Mouse (Mus musculus): Measurements from ENCODE around the gene Atg7.
"Not testable (repeated sequence)": the region's sequence is repeated elsewhere in the genome, so short reads cannot be mapped to it uniquely, and the experiment has no call there.

Gene Atg7

DNA sequence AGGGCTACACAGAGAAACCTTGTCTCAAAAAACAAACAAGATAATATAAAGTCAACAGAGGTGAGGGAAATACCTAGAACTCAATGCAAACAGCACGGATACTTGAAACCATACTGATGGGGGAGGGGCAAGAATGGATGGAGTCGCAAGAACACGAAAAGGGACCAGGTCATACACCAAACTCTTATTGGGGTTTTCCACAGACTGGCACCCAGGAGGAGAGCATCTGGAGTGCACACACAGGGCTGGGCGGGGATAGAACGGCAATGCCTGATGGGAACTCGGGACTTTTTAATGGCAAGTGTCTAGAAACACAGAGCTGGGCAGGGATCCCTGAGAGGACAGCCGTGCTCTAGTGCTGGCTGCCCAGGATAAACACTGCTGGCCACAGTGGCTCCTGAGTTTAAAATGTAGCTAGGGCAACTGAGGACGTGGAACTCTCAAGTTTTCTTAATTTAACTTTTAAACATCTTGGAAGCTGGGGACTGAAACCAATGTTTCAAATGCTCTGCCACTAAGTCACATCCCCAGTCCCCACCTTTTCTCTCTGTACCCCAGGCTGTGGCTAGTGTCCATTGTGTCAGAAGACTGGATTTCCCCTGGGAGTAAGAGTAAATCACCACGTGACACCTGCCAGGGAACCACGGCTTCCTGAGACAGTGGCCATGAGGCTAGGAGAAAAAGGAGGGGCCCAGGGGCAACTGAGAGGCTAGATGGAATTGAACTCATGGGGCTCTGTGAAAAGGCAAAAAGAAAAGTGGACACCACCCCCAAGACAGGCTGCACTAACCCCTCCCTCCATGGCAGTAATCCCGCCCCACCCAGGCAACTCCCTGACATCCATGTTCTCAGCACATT lies 243.8 kb downstream of the Atg7 start:
- peak; percentile 56 for DNase-seq

DNA sequence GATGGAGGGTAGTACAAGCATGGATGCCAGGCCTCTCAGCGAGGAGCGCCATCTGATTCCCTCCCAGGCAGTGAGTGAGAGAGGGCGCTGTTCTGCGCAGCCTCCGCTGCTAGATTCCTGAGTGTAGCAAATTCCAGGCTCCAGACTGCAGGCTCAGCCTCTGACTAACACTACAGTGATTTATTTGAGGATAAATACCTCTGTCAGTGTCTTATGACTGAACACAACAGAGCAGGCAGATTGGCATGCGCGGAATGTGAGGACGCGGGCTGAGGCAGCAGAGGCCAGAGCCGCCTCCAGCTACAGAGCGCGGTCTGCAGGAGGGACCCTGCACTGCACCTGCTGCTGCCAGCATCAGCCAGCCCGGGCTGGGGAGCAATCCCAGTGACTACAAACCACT lies 246.0 kb downstream of the Atg7 start:
- DNase-seq: peak; percentile 95

DNA sequence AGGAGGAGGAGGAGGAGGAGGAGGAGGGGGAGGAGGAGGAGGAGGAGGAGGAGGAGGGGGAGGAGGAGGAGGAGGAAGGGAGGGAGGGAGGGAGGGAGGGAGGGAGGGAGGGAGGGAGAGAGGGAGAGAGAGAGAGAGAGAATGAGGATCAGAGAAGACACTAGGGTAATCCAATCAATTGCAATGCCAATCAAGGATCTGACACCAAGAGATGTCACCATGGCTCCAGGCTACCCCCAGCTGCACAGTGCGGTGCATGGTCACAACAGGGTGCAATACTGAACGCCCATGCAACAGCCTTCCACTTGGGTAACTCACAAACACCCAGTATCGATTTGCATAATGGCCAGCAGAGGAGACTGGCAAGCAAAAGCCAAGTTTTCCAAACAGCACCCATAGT lies 247.1 kb downstream of the Atg7 start:
- not testable (repeated sequence) for DNase-seq

DNA sequence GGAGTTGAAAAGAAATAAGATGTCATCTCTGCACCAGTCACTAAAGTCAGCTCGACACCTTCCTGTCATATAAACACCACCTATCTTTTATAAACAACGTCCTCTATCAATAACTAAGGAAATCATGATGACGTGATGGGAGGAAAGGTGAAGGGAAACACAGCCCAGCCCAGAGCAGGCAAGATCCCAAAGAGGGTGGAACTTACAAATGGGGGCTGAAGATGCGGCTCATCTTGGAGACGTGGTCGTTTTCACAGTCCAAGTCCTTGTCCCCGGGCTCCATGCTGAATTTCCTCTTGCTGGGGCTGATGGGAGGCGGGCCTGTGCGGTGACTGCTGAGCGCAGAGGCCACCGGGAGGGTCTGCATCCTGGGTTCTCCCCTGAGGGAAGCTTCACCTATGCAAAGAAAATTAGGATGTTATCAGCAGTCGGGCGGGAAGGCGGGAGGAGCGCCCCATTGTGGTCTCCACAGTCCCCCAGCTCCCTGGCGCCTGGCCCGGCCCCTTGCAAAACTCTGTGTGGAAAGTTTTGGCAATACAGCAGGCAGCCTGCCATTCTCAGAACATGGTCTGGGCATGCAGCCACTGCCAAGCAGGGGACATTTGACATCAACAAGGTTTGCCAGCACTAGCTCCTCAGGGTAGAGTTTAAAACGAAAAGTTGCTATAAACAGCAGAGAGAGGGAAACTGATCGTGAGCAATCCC lies 247.7 kb downstream of the Atg7 start:
- DNase-seq: peak; percentile 92

DNA sequence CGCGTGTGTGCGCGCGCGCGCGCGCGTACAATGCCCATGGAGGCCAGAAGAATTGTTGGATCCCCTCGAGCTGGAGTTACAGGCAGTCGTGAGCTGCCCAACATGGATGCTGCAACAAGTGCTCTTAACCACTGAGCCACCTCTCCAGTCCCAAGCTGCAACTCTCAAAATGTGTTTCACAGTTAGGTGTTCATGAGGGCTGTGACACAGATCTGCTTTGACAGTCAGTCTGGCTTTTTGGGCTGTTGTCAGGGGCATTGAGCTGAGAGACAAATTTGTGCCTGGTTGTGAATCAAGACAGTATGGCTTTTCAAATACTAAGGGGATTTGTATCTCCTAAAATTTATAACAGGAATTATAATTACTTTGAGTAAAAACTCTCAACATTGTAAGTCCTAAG lies 248.4 kb downstream of the Atg7 start:
- no peak for DNase-seq

DNA sequence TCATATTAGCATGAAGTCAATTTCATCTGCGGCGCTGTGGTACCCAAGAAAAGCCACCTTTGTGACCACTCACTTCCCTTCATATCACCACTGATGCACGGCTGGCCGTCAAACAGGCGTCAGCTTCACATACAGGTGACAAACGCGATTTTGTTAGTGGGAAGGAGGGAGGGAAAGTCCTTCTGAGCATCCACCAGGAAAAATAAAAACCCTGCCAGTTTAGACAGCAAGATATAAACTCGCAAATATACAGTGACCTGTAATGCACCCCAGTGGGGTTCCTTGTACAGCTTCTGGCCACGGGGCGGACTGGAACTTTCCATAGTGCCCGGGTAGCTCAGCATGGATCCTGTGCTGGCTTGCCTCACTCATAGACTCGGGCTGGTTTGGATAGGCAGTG lies 248.9 kb downstream of the Atg7 start:
- DNase-seq: peak; percentile 19

DNA sequence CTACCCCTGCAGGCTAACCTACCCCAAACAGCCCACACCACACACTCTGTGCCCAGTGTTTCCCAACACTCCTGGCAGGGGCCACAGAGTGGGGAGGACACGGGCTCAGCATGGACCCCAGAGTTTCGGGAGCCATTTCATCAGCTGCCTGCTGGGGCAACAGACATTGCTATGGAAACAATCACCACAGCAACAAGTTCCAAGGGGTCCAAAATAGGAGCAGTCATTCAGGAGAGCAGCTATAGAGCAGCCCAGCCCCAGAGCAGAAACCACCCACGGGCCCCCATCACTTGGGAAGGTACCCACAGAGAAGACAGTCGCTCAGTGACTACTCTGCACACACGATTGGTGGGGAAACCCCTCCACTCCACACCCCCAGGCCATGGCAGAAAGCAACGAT lies 249.5 kb downstream of the Atg7 start:
- no peak for DNase-seq

DNA sequence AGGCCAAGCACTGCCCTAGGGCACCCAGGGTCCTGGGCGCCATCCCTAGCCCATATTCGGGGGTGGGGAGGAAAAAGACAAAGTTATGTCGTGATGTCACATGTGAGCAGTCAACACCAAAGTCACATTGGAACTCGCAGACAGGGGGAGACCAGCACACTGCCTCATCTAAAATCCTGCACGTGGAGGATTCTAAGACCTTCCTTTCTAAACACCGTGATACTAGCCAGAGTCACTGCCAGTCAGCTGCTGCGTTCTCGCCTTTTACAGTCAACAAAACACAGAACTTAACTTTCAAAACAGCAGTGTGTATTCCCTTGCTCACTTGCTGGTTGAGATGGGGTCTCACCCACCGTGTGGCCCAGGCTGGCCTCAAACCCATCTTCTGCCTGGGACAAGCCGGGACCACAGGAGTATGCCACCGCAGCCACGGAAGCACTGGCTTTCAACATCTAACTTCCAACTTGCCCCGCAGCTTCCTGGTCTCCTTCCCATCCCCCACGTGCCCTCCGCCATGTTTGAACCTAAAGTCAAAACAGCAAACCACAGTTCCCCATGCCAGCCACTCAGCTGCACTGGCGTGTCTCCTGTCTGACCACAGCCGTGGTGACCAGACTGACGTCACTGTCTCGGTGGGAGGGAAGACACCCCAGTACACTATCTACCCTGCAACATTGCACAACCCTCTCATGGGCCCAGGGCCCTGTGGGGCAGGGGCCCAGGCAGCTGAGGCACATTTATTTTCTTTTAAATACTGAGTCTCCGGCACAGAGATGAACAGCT lies 250.7 kb downstream of the Atg7 start:
- DNase-seq: peak; percentile 47

DNA sequence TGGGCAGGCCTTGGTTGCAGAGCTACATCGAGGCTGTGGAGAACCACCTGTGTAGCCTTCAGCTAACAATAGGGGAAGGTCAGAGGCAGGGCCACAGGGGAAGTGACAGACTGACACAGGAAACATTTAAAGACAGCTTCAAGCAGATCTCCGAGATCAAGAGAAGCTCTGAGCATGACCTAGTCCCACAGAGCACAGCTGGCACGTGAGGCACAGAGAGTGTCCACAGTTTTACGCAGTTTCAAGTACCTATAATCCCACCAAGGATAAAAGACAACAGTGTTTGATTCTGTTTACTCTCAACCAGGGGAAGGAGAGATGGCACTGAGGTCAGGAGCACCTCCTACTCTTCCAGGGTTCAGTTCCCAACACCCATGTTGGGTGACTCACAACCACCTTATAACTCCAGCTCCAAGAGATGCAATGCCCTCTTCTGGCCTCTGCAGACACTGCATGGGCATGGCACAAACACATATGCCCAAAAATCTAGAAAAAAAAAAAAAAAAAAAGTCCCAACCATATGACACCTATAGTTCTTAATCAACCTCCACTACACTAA lies 251.7 kb downstream of the Atg7 start:
- DNase-seq: peak; percentile 9

DNA sequence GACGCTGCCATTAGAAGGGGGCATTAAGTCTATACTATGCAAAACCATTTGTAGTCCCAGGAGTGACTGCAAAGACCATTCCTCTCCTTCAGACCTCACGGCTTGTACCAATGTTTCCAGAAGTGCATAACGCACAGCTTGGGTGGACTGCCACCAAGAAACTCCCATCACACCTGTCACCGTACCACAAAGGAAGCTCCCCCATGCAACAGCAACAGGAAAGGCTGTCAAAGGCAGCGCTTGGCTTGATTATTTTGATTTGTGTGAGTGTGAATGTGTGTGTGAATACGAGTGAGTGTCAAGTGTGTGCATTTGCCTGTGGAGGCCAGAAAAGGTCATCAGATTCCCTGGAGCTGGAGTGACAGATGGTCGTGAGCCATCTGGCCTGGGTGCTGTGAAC lies 252.3 kb downstream of the Atg7 start:
- DNase-seq: no peak

DNA sequence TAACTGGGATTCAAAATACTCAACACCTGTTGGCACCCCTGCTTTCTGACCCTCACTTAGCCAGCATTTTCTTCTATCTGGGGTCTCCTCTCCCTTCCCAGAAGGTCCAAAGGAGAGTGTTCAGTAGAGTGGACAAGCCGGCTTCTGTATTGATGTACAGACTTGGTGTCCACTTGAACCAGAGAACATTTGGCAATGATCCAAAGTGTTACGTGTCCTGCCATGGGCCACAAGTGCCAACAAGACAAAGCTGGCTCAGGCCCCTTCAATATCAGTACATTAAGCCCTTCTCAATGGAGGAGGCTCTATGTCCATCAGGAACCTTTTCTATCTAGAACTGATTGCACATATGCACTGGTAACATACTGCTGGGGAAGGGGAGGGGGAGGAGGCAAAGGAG lies 253.4 kb downstream of the Atg7 start:
- DNase-seq: peak; percentile 12

DNA sequence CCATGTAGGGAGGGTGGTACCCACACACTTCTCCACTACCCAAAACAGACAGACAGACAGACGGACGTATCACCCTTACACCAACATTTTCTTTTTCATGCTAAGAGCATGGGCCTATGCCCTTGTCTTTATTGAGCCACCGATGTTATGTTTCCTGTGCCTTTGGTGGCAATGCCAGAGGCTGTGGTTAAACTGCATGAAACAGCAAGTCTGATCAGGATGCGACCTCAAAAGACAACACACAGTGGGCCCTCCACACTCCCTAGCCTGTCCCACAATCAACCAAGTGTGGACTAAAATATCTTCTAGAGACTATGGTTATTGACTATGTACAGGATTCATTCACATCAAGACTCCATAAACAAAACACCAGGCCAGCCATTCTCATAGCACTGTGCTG lies 256.1 kb downstream of the Atg7 start:
- no peak for DNase-seq

DNA sequence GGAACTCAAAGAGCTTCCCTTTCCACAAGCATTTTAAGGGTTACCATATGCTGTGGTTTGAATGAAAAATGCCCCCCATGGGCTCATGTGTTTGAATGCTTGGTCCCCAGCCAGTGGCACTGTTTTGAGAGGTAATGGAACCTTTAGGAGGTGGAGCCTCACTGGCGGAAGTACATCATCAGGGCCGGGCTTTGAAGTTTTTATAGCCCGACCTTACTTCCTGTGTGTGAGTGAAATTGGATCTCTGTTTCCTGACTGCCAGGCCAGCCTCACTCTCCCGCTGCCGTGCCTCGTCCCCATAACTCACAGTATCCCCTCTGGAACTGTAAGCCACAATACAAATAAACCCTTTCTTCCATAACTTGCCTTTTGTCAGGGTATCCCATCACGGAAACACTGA lies 256.8 kb downstream of the Atg7 start:
- no peak for DNase-seq

DNA sequence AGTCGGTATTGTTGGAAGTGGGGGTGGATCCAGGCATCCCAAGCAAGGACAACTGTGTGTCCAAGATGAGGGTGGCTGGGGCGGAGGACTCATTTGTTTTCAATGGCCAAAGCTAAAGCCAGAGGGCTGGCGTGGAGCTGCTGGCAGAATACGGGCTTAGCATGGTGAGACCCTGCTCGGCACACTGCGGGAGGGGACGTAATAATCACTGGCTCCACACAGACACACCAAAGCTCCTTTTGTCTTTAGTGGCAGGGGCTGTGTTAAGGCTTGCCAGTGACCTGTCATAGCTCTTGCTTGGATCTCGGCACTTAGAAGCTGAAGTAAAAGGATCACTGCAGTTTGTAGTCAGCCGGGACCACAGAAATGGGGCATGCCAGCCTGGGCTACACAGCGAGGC lies 257.3 kb downstream of the Atg7 start:
- DNase-seq: no peak

DNA sequence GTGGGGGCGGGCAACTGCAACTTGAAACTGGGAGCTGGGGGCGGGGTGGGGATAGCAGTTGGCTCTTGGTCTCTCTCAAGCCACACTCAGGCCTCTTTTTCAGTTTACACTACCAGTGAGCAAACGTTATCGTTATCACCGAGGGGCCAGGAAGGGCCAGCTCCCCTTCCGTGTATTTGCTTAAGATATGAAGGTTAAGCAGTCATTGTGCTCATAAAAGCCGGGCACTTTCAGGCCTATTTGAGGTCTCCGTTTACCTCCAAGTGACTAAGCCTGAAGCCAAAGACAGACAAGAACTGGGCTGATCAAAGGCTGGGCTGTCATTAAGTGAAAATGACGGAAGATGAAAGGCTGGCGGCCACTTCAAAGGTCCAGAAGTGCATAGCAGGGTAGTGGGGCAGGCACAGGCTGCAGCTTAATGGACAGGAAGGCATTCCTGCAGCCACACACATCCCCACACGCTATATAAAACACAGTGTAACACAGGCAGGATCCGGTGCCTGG lies 258.5 kb downstream of the Atg7 start:
- DNase-seq: peak; percentile 14

DNA sequence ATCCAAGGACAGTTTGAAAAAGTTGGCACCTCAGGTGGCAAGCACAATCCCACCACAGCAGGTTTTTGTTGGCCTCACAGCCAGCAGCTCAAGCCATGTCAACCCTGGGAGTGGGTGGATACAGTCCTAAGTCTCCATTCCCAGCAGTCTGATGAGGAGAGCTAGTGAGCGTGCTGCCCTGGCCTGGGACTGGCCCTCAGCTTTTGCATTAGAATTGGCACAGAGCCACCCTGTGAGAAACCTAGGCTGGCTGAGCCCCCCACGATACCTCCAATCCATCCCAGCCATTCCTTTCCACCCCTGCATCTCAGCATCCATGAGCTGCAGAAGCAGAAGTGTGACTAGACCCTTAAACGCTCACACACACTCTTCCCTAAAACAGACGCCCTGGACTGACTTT lies 259.0 kb downstream of the Atg7 start:
- no peak for DNase-seq

DNA sequence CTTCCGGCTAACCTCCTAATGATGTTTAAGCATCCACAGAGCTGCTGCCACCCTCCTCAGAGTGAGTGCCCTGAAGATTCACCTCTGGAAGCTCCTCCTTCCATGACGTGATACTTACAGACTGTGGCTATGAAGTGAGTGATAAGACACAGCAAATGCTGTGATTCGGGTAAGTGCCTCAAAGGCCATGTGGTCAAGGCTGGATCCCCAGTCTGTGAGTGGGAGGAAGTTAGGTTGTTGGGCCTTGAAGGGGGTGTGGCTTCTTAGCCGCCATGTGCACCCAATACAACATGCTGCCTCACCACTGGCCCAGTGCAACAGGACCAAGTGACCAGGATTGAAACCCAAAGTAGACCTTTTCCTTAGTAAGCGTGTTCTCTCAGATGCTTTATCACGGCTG lies 261.3 kb downstream of the Atg7 start:
- no peak for DNase-seq

DNA sequence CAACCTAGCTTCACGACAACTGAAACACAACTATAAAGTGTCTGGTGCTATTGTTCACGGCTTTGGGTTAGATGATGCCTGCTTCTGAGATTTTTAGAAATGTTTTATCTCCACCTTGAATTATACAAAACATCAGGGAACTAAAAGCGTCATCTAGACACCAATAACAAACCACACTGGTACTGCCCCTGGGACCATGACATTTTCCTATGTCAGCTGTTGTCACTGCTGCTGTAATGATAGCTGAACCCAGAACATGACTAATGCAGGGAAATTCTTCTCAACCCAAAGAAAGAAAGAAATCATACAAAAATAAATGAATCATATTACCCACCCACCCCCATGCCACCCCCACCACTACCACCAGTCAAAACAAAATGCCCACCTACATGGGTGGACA lies 261.9 kb downstream of the Atg7 start:
- DNase-seq: no peak

DNA sequence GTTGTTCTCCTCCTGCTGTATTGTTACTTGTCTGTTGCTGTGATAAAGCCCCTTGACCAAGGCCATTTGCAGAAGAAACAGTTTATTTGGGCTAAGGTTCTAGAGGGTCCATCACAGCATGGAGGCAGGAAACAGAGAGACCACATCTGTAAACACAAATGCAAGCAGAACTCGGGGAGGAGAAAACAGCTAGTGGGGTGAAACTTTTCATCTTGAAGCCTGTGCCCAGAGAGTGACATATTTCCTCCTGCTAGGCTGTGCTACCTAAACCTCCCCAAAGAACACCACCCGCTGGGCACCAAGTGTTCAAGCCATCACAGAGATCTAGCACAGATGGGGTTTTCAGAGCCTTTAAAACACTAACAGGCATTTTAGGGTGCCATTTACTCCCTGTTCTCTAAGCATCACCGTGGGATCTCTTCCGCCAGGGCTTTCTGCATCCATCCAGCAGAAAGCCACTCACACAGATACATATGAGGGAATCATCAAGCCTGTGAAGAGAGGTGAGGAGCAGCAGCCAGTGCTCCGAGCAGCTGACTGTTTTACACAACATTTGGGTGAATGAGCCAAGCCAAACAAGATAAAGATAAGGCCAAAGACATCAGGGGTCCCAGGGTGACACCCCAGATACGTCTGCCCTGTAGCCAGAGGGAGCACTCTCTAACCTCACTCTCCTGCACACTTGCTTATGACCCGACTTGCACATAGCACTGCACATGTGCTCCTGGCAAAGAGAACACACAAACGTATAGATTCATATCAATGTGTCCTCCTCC lies 262.5 kb downstream of the Atg7 start:
- no peak for DNase-seq

DNA sequence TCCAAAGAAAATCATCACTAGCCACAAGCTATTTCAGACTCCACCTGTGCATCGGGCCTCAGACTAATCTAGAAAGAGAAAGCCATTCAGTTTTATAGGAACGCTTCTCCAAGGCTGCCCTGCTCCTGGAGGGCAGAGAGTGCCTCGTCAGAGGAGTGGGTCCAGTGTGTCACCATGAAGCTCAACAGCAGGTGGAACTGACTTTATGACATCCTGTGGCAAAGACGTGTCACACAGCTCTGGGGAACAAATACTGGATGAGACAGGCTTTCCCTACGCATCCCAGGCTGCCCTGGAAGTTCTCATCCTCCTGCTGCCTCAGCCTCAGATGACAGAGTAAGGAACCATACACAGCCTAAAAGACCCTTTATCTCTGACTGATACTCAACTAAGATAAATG lies 263.3 kb downstream of the Atg7 start:
- no peak for DNase-seq

DNA sequence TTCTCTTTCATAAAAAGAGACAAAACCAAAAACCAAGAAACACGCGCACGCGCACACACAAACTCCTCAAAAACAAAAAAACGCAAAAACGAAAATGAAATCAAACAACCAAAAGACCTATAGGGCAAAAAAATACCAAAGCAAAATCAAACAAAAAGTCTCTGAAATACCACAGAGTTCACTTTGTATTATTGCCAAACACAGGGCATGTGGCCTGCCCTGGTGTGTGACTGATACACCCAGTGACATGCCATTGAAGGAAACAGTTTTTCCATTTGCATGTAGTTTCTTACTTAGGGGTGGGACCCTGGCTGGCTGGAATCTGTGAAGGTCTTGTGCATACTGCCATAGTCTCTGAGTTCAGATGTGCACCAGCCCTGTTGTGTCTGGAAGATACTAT lies 264.6 kb downstream of the Atg7 start:
- DNase-seq: no peak

DNA sequence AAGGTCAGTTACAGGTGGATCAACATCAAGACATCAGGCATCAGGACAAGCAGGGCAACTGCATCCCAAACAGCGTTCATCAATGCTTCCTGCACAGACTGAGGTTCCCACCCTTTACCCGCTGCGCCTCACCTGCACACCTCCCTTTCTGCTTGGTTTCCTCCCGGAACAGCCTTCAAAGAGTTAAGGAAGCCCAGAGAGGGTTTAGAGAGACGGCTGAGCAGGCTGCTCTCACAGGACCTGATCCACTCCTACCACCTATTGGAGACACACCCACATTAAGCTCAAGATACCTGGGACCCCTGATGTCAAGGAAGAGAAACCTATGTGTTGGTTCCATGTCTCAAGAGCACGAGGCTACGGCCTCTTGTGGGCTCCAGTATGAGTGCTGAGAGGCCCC lies 266.9 kb downstream of the Atg7 start:
- DNase-seq: no peak

Data from kidney, adult 11 months (tissue).